Mouse (Mus musculus) T-cell, adult 2 months (primary cell): ENCODE results near the gene Sncb.

ENCODE experiments used
- DNase-seq: peaks from one replicate; pipeline ENCODE4 v3.0.0; 2022; ENCODE audit warnings: low spot score

The Sncb gene

GRCm38 (mm10) chr13:54783235-54783634 lies 16.8 kb upstream of the Sncb start:
- DNase-seq: no peak

- DNase-seq: no peak
These were observed 14.7 kb upstream of the Sncb start for GRCm38 (mm10) chr13:54781086-54781485.

DNA sequence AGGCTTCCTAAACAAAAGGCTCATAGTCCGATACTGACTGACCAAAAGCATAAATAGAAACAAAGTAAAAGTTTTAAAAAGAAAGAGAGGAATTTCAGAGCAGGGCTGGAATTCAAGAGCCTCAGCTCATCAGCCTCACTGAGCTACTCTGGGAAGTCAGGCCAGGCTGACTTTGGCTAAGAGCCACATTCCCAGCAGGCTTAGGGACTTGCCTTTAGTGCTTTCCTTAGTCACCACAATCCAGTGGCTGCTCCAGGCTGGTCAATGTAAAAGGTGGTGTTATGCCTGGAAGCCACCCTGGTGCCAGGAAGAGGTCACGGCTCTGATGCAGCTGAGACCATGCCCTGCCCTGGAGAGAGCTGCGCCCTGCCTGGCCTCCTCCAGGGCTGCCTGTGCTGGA lies 14.2 kb upstream of the Sncb start:
- no peak for DNase-seq

GRCm38 (mm10) chr13:54767012-54767411 lies 617 bp upstream of the Sncb start:
- no peak for DNase-seq

DNA sequence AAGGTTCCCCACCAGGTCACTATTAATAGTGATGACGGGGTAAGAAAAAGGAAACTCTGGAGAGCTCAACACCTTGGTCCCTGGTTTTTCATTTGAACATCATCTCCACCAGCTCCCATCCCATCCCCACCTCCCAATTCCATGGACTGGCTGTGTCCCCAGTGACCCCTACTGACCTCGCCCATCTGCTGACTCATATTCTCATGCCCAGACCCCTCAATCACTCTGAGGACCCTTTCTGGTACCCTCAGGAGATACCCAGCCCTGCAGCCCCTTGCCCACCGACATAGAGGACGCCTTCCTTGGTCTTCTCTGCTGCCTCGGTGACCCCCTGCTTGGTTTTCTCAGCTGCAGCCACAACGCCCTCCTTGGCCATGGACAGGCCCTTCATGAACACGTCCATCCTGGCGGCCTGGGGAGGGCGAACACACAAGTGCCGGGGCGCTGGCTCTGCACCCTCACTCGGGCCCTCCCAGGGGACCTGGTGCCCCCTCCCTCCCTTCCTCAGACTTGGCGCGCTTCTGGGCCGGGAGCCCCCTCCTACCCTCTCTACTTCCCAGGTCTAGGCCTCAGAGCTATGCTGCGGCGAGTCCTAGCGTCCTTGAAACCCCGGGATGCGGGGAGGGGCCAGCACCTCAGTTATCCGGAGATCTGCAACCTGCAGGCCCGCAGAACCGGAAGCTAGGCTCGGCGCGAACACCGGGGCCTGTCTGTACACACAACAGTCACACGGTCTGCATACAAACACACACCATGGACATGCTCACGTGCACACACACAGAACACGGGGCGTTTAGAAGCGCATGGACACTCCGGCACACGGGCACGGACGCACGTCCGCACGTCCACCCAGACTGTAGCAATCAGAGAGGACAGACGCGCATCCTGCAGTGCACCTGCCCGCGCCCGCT lies 859 bp downstream of the Sncb start:
- no peak for DNase-seq

DNA sequence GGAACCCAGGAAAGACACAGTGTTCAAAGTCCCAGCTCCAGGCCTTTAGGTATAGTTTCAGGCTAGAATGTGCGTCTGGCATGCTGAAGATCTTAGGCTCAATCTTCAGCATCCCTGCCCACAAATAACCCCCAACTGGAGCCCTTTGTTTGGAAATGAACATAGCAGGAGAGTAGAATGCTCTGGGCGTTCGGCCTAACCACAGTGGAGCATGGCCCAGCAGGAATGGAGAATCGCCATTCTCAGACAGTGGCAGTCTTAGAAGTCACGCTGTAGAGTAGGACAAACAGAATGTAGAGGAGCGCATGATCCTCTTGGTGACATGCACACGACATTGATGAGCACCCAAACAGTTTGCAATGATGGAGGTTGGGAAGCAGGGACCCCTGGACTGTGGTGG lies 5.5 kb downstream of the Sncb start:
- DNase-seq: no peak

DNA sequence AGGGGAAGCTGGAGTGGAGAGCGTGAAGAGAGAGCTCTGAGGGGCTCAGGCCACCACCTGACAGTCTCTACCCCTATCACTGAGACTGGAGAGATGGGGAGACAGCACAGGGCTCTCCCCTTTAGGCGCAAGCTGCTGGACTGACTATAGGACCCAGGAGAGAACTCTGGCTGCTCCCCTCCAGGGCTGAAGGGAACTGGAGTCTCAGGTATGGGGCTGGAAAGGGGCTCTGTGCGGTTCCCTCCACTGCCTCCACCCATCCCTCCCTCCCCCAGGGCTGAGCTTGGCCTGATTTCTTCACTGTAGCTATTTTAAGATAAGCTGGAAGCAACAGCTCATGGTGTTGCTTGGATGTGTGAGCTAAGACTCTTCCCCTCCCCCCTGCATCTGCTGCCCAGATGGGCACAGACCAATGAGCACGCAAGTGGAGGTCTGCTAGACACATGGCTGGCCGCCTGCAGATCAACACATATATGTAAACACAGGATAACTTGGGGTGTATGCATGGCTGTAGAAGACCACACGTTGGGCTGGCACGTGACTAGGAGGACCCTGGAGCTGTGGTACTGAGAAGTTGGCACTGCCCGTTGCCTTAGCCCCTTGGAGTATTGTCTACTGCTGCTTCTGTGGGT lies 6.1 kb downstream of the Sncb start:
- DNase-seq: no peak

DNA sequence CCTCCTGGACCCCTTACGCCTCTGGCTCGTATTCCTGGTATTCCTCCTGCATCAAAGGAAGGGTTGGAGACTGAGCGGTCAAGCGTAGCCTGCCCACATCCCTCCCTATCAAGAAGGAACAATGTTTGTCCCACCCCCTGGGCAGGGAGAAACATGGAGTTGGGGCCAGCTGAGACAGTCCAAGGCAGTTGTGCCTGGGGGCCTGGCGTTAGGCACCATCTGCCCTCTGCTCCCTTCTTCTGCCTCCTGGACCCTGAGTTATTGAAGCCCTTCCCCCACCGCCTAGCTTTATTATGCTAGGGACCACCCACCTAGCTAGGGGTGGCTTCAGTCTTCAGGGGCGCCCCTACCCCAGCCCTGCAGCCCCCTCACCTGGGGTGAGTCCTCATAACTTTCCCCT lies 6.9 kb downstream of the Sncb start:
- DNase-seq: no peak

DNA sequence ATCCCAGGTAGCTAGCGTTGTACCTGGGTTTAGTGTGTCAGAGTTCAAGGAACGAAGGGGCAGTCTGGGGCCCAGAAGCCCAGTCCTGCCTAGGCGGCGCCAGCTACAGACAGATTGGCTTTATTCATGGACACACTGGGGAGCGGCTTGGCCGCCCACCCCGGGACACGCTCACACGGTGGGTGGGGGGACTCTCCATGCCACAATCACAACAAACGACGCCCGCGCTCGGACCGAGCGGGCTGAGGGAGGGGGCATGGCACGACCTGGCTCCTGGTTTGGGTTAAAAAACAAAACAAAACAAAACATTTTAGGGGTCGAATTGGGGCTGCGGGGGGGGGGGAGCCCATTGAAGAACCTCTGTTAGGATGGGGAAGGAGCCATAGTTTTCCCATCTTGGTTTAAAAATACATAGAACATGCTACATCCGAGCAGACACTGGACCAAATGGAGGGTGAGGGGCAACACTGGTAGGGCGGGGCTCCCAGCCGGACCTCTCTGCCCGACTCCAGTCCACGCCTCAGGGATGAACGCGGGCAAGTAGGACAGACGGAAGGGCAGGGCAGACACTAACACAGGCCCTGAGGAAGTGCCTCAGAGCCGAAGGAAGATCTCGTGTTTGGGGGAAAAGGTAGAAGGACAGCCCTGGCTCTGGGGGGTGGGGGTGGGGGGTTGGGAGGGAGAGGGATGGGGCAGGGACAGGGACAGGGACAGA lies 7.5 kb downstream of the Sncb start:
- DNase-seq: no peak

DNA sequence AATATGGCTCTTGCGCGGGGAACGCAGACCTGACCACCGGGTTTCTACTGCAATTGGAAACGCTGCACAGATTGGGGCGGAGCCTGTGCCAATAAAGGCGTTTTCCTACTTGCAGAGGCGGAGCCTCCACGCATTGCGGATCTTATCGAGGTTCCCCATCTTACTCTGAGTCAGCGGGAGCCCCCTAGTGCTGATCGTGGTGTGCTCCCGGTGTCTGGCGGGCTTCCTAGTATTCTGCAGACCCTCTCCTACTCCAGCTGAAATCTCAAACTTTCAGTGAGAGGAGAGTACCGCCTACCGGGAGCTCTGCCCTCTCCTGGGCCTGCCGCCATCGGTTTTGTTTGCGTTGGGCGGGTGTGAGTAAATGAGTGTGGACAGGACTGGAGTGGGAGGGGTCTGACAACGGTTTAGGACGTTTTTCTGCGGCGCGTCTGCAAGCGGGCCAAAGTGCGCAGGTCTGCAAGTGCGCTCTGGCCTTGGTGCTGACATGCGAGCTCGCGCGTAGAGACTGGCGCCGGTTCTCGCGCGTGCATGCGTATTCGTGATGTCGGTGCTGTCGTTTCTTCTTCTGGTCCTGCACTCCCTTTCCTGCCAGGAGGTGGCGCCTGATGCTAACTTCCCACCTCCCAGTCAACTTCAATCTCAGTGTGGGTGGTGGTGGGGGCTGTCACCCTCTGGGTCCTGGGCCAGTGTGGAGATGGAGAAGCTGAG lies 8.2 kb downstream of the Sncb start:
- peak; percentile 43 for DNase-seq

GRCm38 (mm10) chr13:54757093-54757830 lies 9.1 kb downstream of the Sncb start:
- DNase-seq: no peak

DNA sequence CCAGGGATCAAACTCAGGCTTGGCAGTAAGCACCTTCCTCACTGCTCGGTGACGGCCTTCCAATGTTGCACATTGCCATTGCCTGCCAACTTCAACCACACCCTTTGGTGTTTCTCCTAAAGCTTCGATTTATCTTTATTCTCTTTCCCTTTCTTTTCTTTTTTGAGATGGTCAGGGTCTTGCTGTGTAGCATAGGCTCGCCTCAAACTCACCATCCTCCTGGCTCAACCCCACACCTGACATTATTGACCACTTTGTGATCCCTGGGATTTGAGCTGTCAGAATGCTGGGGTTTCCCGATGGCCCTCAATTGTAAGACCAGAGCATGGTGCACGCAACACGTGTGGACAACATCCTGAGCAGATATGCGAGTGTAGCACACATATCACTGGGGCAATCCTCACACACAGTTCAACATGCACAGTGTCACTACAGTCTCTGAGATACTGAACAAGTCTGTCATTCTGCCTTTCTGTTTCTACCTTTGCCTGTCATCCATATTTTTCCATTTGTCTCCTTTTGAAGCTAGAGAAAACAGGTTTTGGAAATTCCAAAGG lies 10.2 kb downstream of the Sncb start:
- DNase-seq: no peak

DNA sequence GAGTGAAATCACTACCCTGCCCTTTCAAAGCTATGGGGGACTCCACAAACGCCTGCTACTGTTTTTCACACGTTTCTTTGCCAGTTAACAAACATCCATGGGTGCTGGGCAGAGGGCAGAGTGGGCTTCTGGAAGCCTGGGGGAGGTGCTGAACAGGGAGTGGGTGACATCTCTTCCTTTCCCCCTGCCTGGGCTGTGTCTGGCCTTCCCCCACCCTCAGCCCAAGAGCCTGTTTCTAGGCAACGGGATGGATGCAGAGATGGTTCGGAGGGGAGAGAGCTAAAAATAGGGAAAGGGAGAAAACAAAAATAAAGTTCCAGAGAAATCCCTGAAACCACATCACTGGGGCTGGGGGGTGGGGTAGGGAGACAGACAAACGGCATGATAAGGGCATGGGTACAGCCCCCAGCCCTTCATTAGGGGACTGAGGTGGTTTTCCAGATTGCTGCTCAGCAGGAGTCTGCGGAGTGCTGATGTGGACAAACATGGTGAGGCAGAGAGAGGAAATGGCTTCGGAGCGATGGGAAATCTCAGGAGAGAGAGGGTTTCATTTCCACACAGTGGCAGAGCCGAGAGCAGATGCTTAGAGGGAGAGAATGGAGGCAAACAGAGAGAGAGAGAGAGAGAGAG lies 11.1 kb downstream of the Sncb start:
- no peak for DNase-seq

GRCm38 (mm10) chr13:54754169-54755080 lies 12.0 kb downstream of the Sncb start:
- DNase-seq: no peak

GRCm38 (mm10) chr13:54753733-54754132 lies 12.7 kb downstream of the Sncb start:
- DNase-seq: no peak

- DNase-seq: no peak
These were observed 13.7 kb downstream of the Sncb start for GRCm38 (mm10) chr13:54752656-54753055.

DNA sequence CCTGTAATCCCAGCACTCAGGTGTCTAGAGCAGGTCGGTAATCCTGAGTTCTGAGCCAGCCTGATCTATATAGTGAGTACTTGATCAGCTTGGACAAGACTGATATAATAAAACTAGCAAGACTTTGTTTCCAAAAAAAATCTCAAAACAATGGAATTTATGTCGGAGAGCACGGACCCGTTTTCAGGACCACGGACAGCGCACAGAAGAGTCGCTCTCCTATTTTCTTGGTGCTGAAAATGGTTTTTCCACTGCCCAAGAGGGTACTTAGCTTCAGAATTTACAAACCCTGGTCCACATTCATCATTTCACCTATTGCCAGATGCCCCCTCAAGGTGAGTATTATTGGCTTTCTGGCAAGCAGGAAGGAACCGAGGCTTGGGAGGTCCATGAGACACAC lies 15.7 kb downstream of the Sncb start:
- DNase-seq: no peak

DNA sequence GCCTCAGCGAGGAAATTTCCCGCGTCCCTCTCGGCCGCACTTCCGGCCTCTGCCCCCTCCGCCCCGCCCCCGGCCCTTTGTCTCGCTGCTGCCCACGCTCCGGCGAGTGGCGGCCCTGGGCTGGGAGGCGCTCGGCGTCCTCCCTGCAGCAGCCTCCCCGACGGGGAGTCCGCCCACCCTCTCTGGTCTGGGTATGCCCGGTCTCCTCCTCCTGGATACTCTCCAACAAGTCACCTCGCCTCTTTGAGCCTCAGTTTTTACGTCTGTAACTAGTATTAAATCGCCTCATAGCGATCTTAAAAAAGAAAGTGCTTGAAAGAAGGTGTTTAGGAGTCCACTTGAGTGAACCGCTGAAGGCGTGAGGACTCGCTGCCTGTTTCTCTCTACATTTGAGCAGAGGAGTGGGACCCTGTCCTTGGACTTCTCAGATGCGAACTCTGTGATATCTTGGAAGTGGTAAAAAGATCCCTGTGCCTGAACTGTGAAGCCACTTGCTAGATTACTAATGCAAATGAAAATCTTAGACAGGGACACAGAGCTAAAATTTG lies 16.5 kb downstream of the Sncb start, which contains the start of gene Gprin1:
Gene Gprin1 (minus strand): TSS at position 11 of the 548 bp plus-strand sequence.
- no peak for DNase-seq
